Mouse (Mus musculus) brain, embryonic 14.5 days (tissue): Measurements from ENCODE around the gene Synrg.

Source experiments
- CTCF ChIP-seq: fragments of 200-500 bp; IDR thresholded peaks from 2 replicates; pipeline ENCODE4 v1.5.1; 2012; ENCODE audit warnings: inconsistent platforms, mild to moderate bottlenecking, moderate library complexity, borderline replicate concordance; ENCODE audit not compliant: insufficient read depth, insufficient read length; ENCODE audit errors: extremely low read depth
- POLR2A ChIP-seq: fragments of 200-500 bp; IDR thresholded peaks from 2 replicates; pipeline ENCODE4 v1.6.1; 2012; ENCODE audit warnings: mild to moderate bottlenecking, inconsistent platforms, borderline replicate concordance; ENCODE audit not compliant: poor library complexity, insufficient read depth, insufficient read length, severe bottlenecking; ENCODE audit errors: extremely low read depth

GRCm38 (mm10) chr11:84079887-84080286 is 115.7 kb downstream of the Synrg start:
- TF ChIP-seq CTCF (no peak), POLR2A (no peak)
